Mouse (Mus musculus): ENCODE data around the gene Ubr4. TPM values are rescaled to one million over a fixed set of nuclear protein-coding genes. Genes with fewer than 3 reads are reported as not detected.
"Not testable (repeated sequence)": the region's sequence is repeated elsewhere in the genome, so short reads cannot be mapped to it uniquely, and the experiment has no call there.

Gene Ubr4
- polyA plus RNA-seq, 1 experiment from 2014 or later: 87.7 TPM

- no peak overlapping the region for H3K9ac ChIP-seq (replicated peaks; ENCODE audit: low read depth, low read length)
- H3K4me1 ChIP-seq (replicated peaks; ENCODE audit: control insufficient read depth, insufficient read depth, low read length): no peaks in the 10 kb centered on the region
- H3K36me3 ChIP-seq (ENCODE audit: control insufficient read depth, insufficient read depth): no peaks in the 10 kb centered on the region
- no peaks in the 10 kb centered on the region for H3K27me3 ChIP-seq (replicated peaks; ENCODE audit: control insufficient read depth, insufficient read depth, low read length)
- H3K4me2 ChIP-seq (ENCODE audit: low read length): no peak overlapping the region
- H3K9me3 ChIP-seq (ENCODE audit: control insufficient read depth, low read length): no peaks in the 10 kb centered on the region
- no peak overlapping the region for H3K27ac ChIP-seq (ENCODE audit: low read length)
- no peak for ATAC-seq
- WGBS: 71% methylated on average over 6 of the region's 6 CpGs
- H3K4me3 ChIP-seq (replicated peaks; ENCODE audit: low read length): no peak overlapping the region
These were observed 166.8 kb downstream of the Ubr4 start for GRCm38 (mm10) chr4:139519221-139519620.

- Histone ChIP-seq H3K27me3 (replicated peaks; ENCODE audit: control insufficient read depth, insufficient read depth, low read length) (no peaks in the 10 kb centered on the region), H3K9ac (replicated peaks; ENCODE audit: low read depth, low read length) (no peak overlapping the region), H3K4me2 (ENCODE audit: low read length) (no peak overlapping the region), H3K9me3 (ENCODE audit: control insufficient read depth, low read length) (no peaks in the 10 kb centered on the region), H3K27ac (ENCODE audit: low read length) (no peak overlapping the region), H3K4me3 (replicated peaks; ENCODE audit: low read length) (no peak overlapping the region), H3K4me1 (replicated peaks; ENCODE audit: control insufficient read depth, insufficient read depth, low read length) (no peaks in the 10 kb centered on the region), H3K36me3 (ENCODE audit: control insufficient read depth, insufficient read depth) (no peaks in the 10 kb centered on the region)
- 86% methylated on average over 10 of the region's 10 CpGs for WGBS
- ATAC-seq: no peak
These were observed 169.5 kb downstream of the Ubr4 start for GRCm38 (mm10) chr4:139521926-139522325.

- Histone ChIP-seq H3K9me3 (ENCODE audit: control insufficient read depth, low read length) (no peaks in the 10 kb centered on the region), H3K4me2 (ENCODE audit: low read length) (no peak overlapping the region), H3K36me3 (ENCODE audit: control insufficient read depth, insufficient read depth) (no peaks in the 10 kb centered on the region), H3K9ac (replicated peaks; ENCODE audit: low read depth, low read length) (no peak overlapping the region), H3K27me3 (replicated peaks; ENCODE audit: control insufficient read depth, insufficient read depth, low read length) (no peaks in the 10 kb centered on the region), H3K4me1 (replicated peaks; ENCODE audit: control insufficient read depth, insufficient read depth, low read length) (no peaks in the 10 kb centered on the region), H3K4me3 (replicated peaks; ENCODE audit: low read length) (no peak overlapping the region), H3K27ac (ENCODE audit: low read length) (no peak overlapping the region)
- no peak for ATAC-seq
- 53% methylated on average over 12 of the region's 12 CpGs for WGBS
These were observed 174.1 kb downstream of the Ubr4 start for GRCm38 (mm10) chr4:139526475-139526874.

GRCm38 (mm10) chr4:139530248-139530647, 177.8 kb downstream of the Ubr4 start, which contains the start of gene Iffo2:
Iffo2 (plus strand) TSS chr4:139530548.
- not testable (repeated sequence) for H3K4me1 ChIP-seq (replicated peaks; ENCODE audit: control insufficient read depth, insufficient read depth, low read length); H3K4me3 ChIP-seq (replicated peaks; ENCODE audit: low read length)
- 86% methylated on average over 5 of the region's 5 CpGs for WGBS

GRCm38 (mm10) chr4:139532081-139532480, 179.7 kb downstream of the Ubr4 start:
- Histone ChIP-seq H3K4me3 (replicated peaks; ENCODE audit: low read length) (no peak overlapping the region), H3K4me2 (ENCODE audit: low read length) (no peak overlapping the region), H3K4me1 (replicated peaks; ENCODE audit: control insufficient read depth, insufficient read depth, low read length) (no peaks in the 10 kb centered on the region; the same call in 1 of the 2 replicates), H3K9ac (replicated peaks; ENCODE audit: low read depth, low read length) (no peak overlapping the region), H3K36me3 (ENCODE audit: control insufficient read depth, insufficient read depth) (no peaks in the 10 kb centered on the region), H3K27me3 (replicated peaks; ENCODE audit: control insufficient read depth, insufficient read depth, low read length) (no peaks in the 10 kb centered on the region), H3K9me3 (ENCODE audit: control insufficient read depth, low read length) (no peaks in the 10 kb centered on the region), H3K27ac (ENCODE audit: low read length) (no peak overlapping the region)
- no peak for ATAC-seq
- WGBS: 91% methylated on average over 10 of the region's 10 CpGs

More at GRCm38 (mm10) chr4:139530248-139530647, 177.8 kb downstream of the Ubr4 start, which contains the start of gene Iffo2:
- H3K27me3 ChIP-seq (replicated peaks; ENCODE audit: control insufficient read depth, insufficient read depth, low read length); H3K9me3 ChIP-seq (ENCODE audit: control insufficient read depth, low read length); H3K9ac ChIP-seq (replicated peaks; ENCODE audit: low read depth, low read length); H3K36me3 ChIP-seq (ENCODE audit: control insufficient read depth, insufficient read depth); H3K27ac ChIP-seq (ENCODE audit: low read length); H3K4me2 ChIP-seq (ENCODE audit: low read length); ATAC-seq: not testable (repeated sequence)

- no peaks in the 10 kb centered on the region for H3K36me3 ChIP-seq (ENCODE audit: control insufficient read depth, insufficient read depth)
- no peaks in the 10 kb centered on the region; the same call in 1 of the 2 replicates for H3K4me1 ChIP-seq (replicated peaks; ENCODE audit: control insufficient read depth, insufficient read depth, low read length)
- H3K9ac ChIP-seq (replicated peaks; ENCODE audit: low read depth, low read length): no peak overlapping the region
- H3K27me3 ChIP-seq (replicated peaks; ENCODE audit: control insufficient read depth, insufficient read depth, low read length): no peaks in the 10 kb centered on the region
- 17% methylated on average over 12 of the region's 12 CpGs for WGBS
- H3K4me2 ChIP-seq (ENCODE audit: low read length): no peak overlapping the region
- no peaks in the 10 kb centered on the region for H3K9me3 ChIP-seq (ENCODE audit: control insufficient read depth, low read length)
- no peak overlapping the region for H3K4me3 ChIP-seq (replicated peaks; ENCODE audit: low read length)
- H3K27ac ChIP-seq (ENCODE audit: low read length): no peak overlapping the region
- no peak for ATAC-seq
These were observed 182.8 kb downstream of the Ubr4 start for GRCm38 (mm10) chr4:139535127-139535695.

GRCm38 (mm10) chr4:139535719-139536118, 183.3 kb downstream of the Ubr4 start:
- Histone ChIP-seq H3K9ac (replicated peaks; ENCODE audit: low read depth, low read length) (no peak overlapping the region), H3K27ac (ENCODE audit: low read length) (no peak overlapping the region), H3K27me3 (replicated peaks; ENCODE audit: control insufficient read depth, insufficient read depth, low read length) (no peaks in the 10 kb centered on the region), H3K4me1 (replicated peaks; ENCODE audit: control insufficient read depth, insufficient read depth, low read length) (no peaks in the 10 kb centered on the region; the same call in 1 of the 2 replicates), H3K9me3 (ENCODE audit: control insufficient read depth, low read length) (no peaks in the 10 kb centered on the region), H3K36me3 (ENCODE audit: control insufficient read depth, insufficient read depth) (no peaks in the 10 kb centered on the region), H3K4me2 (ENCODE audit: low read length) (no peak overlapping the region), H3K4me3 (replicated peaks; ENCODE audit: low read length) (no peak overlapping the region)
- WGBS: 58% methylated on average over 7 of the region's 7 CpGs
- no peak for ATAC-seq

- Histone ChIP-seq H3K4me1 (replicated peaks; ENCODE audit: control insufficient read depth, insufficient read depth, low read length) (no peaks in the 10 kb centered on the region; the same call in 1 of the 2 replicates), H3K36me3 (ENCODE audit: control insufficient read depth, insufficient read depth) (no peaks in the 10 kb centered on the region), H3K27ac (ENCODE audit: low read length) (no peak overlapping the region), H3K27me3 (replicated peaks; ENCODE audit: control insufficient read depth, insufficient read depth, low read length) (no peaks in the 10 kb centered on the region), H3K4me2 (ENCODE audit: low read length) (no peak overlapping the region), H3K4me3 (replicated peaks; ENCODE audit: low read length) (no peak overlapping the region), H3K9me3 (ENCODE audit: control insufficient read depth, low read length) (no peaks in the 10 kb centered on the region), H3K9ac (replicated peaks; ENCODE audit: low read depth, low read length) (no peak overlapping the region)
- WGBS: 57% methylated on average over 9 of the region's 9 CpGs
- no peak for ATAC-seq
These were observed 184.3 kb downstream of the Ubr4 start for GRCm38 (mm10) chr4:139536706-139537105.
